Mouse (Mus musculus): ENCODE results near the gene Olfr1394. TPM values are rescaled to one million over a fixed set of nuclear protein-coding genes. Genes with fewer than 3 reads are reported as not detected.
"Not testable (repeated sequence)": the region's sequence is repeated elsewhere in the genome, so short reads cannot be mapped to it uniquely, and the experiment has no call there.

Gene Olfr1394
- polyA plus RNA-seq, 1 experiment from 2014 or later, result not detected

GRCm38 (mm10) chr11:49124169-49124568 is 30.0 kb upstream of the Olfr1394 start:
- Histone ChIP-seq H3K4me2 (ENCODE audit: low read depth) (no peak overlapping the region), H3K4me3 (ENCODE audit: low read depth, low read length) (no peak overlapping the region), H3K27ac (ENCODE audit: low read depth, low read length) (no peak overlapping the region), H3K36me3 (ENCODE audit: control insufficient read depth, insufficient read depth, low read length) (no peaks in the 10 kb centered on the region), H3K27me3 (ENCODE audit: control insufficient read depth, insufficient read depth, low read length) (no peaks in the 10 kb centered on the region), H3K4me1 (ENCODE audit: control insufficient read depth, insufficient read depth, low read length) (no peaks in the 10 kb centered on the region), H3K9me3 (ENCODE audit: control insufficient read depth, low read length) (no peaks in the 10 kb centered on the region), H3K9ac (ENCODE audit: low read length) (no peak overlapping the region)
- 92% methylated on average over 2 of the region's 2 CpGs for WGBS
- DNase-seq (ENCODE audit: low spot score) (no peak), ATAC-seq (ENCODE audit: insufficient read depth, low FRiP score, low TSS enrichment) (no peak)

- H3K4me2 ChIP-seq (ENCODE audit: low read depth), result no peak within 1 kb of the TSS
- no peaks in the 10 kb centered on the region for H3K9me3 ChIP-seq (ENCODE audit: control insufficient read depth, low read length)
- no peaks in the 10 kb centered on the region for H3K4me1 ChIP-seq (ENCODE audit: control insufficient read depth, insufficient read depth, low read length)
- ATAC-seq (ENCODE audit: insufficient read depth, low FRiP score, low TSS enrichment) (no peak), DNase-seq (ENCODE audit: low spot score) (no peak)
- H3K4me3 ChIP-seq (ENCODE audit: low read depth, low read length), result no peak within 1 kb of the TSS
- WGBS, result 93% methylated on average over 6 of the region's 6 CpGs
- H3K36me3 ChIP-seq (ENCODE audit: control insufficient read depth, insufficient read depth, low read length), result no peaks in the 10 kb centered on the region
- no peaks in the 10 kb centered on the region for H3K27me3 ChIP-seq (ENCODE audit: control insufficient read depth, insufficient read depth, low read length)
- H3K27ac ChIP-seq (ENCODE audit: low read depth, low read length), result no peak within 1 kb of the TSS
- H3K9ac ChIP-seq (ENCODE audit: low read length), result no peak within 1 kb of the TSS
These were observed 12.2 kb upstream of the Olfr1394 start, which contains the start of gene Olfr1395 for GRCm38 (mm10) chr11:49141974-49142373. Olfr1395 (plus strand) TSS chr11:49142274.

DNA sequence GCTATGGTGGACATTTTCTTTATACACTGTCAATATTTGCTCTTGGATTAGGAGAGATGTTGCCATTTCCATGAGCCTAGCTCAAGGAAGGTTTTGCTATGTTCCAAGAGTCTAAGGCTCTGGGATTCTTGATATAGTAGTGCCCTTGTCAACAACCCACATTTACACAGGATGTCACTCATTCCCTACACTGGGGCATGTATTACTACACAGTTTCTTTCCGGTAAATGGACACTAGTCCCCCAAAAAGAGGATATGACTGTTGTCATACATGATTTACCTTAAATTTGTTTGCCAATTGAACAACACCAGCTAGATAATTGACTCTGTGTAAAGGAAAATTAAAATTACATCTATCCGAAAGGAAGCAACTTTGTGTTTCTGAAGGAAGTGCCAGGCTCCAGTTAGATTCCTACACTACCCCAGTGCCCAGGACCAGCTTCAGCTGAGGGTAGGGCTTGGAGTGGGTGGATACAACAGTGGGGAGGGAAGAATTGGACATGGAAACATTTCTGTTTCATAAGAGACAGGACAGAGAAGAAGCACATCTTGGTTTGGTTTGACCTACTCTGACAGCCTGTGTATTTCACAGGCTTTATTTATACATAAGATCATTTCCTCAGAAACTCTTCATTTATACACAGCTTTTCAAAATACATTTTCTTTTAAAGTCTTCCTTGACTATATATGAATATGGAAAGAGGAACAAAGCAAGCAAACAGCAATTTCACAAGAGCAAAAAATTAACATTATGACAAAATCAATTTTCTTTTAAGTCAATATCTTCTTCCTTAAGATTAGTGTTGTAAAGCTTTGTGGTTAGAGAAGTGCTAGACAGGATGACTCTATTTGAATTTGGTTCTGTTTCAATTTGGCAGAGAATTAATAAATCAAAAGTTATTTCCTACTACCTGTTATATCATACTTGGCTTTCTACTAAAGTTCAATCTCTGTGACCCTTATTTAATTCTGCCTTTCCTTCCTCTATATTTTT is 2.9 kb downstream of the Olfr1394 start:
- Histone ChIP-seq H3K4me2 (ENCODE audit: low read depth) (no peak overlapping the region), H3K9me3 (ENCODE audit: control insufficient read depth, low read length) (no peaks in the 10 kb centered on the region), H3K36me3 (ENCODE audit: control insufficient read depth, insufficient read depth, low read length) (no peaks in the 10 kb centered on the region), H3K27me3 (ENCODE audit: control insufficient read depth, insufficient read depth, low read length) (no peaks in the 10 kb centered on the region), H3K9ac (ENCODE audit: low read length) (no peak overlapping the region), H3K4me1 (ENCODE audit: control insufficient read depth, insufficient read depth, low read length) (no peaks in the 10 kb centered on the region), H3K4me3 (ENCODE audit: low read depth, low read length) (no peak overlapping the region), H3K27ac (ENCODE audit: low read depth, low read length) (no peak overlapping the region)
- 93% methylated on average over 2 of the region's 2 CpGs for WGBS
- DNase-seq (ENCODE audit: low spot score) (no peak), ATAC-seq (ENCODE audit: insufficient read depth, low FRiP score, low TSS enrichment) (no peak)

DNA sequence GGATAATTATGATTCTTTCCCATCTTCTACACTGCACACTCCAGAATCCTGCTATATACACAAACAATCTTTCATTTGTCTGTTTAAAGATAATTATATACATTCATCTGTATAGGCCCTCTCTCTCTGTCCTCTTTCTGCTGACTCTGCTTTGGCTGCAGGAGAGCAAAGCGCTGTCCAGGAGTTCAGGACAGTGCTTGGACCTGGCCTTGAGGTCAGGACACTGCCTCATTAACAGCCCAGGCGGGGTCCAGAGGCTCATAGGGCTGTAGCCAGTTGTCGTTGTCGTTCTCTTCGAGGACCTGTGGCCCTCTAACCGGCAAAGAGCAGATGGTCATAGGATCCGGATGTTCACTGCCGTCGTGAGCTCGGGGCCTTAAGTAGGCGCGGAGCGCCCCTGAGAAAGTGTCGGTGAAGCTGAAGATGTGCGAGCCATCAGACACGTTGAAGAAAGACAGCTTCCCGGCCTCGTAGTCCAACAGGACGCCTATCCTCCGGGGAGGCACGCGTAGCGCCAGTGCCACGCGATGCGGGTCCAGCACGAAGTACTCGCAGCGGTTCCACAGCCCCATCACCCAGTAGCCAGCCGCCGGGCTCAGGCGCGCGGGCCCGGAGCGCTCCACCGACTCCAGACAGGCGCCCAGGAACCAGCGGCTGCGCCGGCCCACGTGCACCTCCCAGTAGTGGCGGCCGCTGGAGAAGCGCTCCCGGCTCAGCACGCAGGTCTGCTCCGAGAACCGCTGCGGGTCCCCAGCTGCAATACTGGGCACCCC is 14.8 kb downstream of the Olfr1394 start:
- H3K9ac ChIP-seq (ENCODE audit: low read length), result peak overlapping the region; percentile 39; the same call in 1 of the 2 replicates
- ATAC-seq (ENCODE audit: insufficient read depth, low FRiP score, low TSS enrichment) (peak; percentile 55), DNase-seq (ENCODE audit: low spot score) (peak; percentile 40)
- H3K27ac ChIP-seq (ENCODE audit: low read depth, low read length), result no peak overlapping the region
- H3K36me3 ChIP-seq (ENCODE audit: control insufficient read depth, insufficient read depth, low read length), result no peaks in the 10 kb centered on the region
- H3K4me1 ChIP-seq (ENCODE audit: control insufficient read depth, insufficient read depth, low read length), result no peaks in the 10 kb centered on the region
- peaks cover 11% of the 10 kb centered on the region; the same call in 1 of the 2 replicates for H3K27me3 ChIP-seq (ENCODE audit: control insufficient read depth, insufficient read depth, low read length)
- 6% methylated on average over 49 of the region's 50 CpGs for WGBS
- H3K4me2 ChIP-seq (ENCODE audit: low read depth), result peak overlapping the region; percentile 63
- H3K9me3 ChIP-seq (ENCODE audit: control insufficient read depth, low read length), result no peaks in the 10 kb centered on the region
- H3K4me3 ChIP-seq (ENCODE audit: low read depth, low read length), result peak overlapping the region; percentile 31

DNA sequence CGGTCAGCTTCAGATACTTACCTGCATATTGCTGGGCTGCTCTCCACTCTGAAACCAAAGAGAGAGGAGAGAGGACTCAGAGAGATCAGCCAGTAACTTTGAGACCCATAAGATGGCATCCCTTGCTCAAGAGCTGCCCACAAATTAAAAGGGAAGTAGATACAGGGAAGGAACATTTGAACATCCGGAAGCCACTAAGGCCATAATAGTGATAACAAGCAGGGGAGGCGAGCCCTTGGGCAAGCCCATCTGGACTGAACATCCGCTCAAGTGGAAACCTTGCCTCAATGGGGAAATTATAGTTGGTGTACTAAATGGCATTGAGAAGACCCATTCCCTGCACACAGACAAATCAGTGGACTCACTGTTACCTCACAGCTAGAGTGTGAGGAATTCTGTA is 16.4 kb downstream of the Olfr1394 start:
- ATAC-seq (ENCODE audit: insufficient read depth, low FRiP score, low TSS enrichment) (no peak), DNase-seq (ENCODE audit: low spot score) (no peak)
- no peaks in the 10 kb centered on the region for H3K36me3 ChIP-seq (ENCODE audit: control insufficient read depth, insufficient read depth, low read length)
- no peak overlapping the region for H3K27ac ChIP-seq (ENCODE audit: low read depth, low read length)
- no peak overlapping the region for H3K4me2 ChIP-seq (ENCODE audit: low read depth)
- 91% methylated on average over 4 of the region's 4 CpGs for WGBS
- H3K4me1 ChIP-seq (ENCODE audit: control insufficient read depth, insufficient read depth, low read length), result no peaks in the 10 kb centered on the region
- no peak overlapping the region for H3K9ac ChIP-seq (ENCODE audit: low read length)
- H3K27me3 ChIP-seq (ENCODE audit: control insufficient read depth, insufficient read depth, low read length), result peaks cover 11% of the 10 kb centered on the region; the same call in 1 of the 2 replicates
- H3K4me3 ChIP-seq (ENCODE audit: low read depth, low read length), result no peak overlapping the region
- H3K9me3 ChIP-seq (ENCODE audit: control insufficient read depth, low read length), result no peaks in the 10 kb centered on the region

- Histone ChIP-seq H3K27ac (ENCODE audit: low read depth, low read length) (no peak overlapping the region), H3K4me3 (ENCODE audit: low read depth, low read length) (no peak overlapping the region), H3K9ac (ENCODE audit: low read length) (no peak overlapping the region), H3K36me3 (ENCODE audit: control insufficient read depth, insufficient read depth, low read length) (no peaks in the 10 kb centered on the region), H3K4me1 (ENCODE audit: control insufficient read depth, insufficient read depth, low read length) (no peaks in the 10 kb centered on the region), H3K27me3 (ENCODE audit: control insufficient read depth, insufficient read depth, low read length) (no peaks in the 10 kb centered on the region), H3K4me2 (ENCODE audit: low read depth) (no peak overlapping the region), H3K9me3 (ENCODE audit: control insufficient read depth, low read length) (no peaks in the 10 kb centered on the region)
- DNase-seq (ENCODE audit: low spot score) (no peak), ATAC-seq (ENCODE audit: insufficient read depth, low FRiP score, low TSS enrichment) (no peak)
- 88% methylated on average over 8 of the region's 8 CpGs for WGBS
These were observed 21.2 kb downstream of the Olfr1394 start for GRCm38 (mm10) chr11:49175345-49175744.

DNA sequence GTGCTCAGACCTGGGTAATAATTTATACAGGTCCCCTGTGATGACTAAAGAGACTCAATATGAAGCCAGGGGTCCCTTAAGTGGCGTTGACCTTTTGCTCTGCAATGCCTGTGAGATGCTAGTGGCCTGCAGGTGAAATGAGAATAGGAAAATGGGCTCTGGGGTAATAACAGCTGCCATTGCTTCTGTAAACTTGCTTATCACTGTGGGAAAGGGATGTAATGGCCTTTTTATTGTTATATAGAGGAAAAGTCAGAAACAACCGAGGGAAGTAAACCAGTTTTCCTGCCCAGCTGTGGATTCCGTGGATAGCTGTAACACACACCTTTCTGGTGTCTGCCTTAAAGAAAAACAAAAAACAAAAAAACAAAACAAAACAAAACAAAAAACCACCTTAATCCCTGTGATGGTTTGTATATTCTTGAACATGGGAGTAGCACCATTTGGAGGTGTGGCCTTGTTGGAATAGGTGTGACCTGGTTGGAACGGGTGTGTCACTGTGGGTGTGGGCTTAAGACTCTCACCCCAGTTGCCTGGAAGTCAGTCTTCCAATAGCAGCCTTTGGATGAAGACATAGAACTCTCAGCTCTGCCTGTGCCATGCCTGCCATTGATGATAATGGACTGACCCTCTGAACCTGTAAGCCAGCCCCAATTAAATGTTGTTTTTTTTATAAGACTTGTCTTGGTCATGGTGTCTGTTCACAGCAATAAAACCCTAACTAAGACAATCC is 22.0 kb downstream of the Olfr1394 start:
- H3K4me3 ChIP-seq (ENCODE audit: low read depth, low read length); H3K9me3 ChIP-seq (ENCODE audit: control insufficient read depth, low read length); H3K36me3 ChIP-seq (ENCODE audit: control insufficient read depth, insufficient read depth, low read length); H3K4me2 ChIP-seq (ENCODE audit: low read depth); H3K4me1 ChIP-seq (ENCODE audit: control insufficient read depth, insufficient read depth, low read length); ATAC-seq (ENCODE audit: insufficient read depth, low FRiP score, low TSS enrichment); H3K9ac ChIP-seq (ENCODE audit: low read length); DNase-seq (ENCODE audit: low spot score); H3K27ac ChIP-seq (ENCODE audit: low read depth, low read length); H3K27me3 ChIP-seq (ENCODE audit: control insufficient read depth, insufficient read depth, low read length): not testable (repeated sequence)
- WGBS, result 68% methylated on average over 4 of the region's 4 CpGs

DNA sequence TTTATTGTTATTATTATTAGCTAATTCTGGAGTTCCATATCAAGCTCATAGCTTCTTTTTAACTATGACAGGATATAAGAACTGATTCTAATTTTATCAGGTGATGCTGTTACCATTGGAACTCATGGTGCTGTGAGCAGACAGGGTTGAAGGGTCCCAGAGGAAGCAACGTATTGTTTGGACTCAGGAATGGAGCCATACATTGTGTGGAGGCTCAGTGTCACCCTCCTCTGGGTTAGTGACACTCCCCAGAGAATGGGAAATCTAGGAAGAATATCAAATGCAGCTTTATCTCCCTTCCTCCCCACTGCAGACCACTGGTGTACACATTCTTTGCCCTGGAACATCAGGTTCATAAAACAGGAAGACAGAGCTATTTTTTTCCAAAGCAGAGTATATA is 29.0 kb downstream of the Olfr1394 start:
- WGBS, result 80% methylated on average over 1 of the region's 1 CpGs
- no peak for ATAC-seq (ENCODE audit: insufficient read depth, low FRiP score, low TSS enrichment)

More for the DNA sequence above, 29.0 kb downstream of the Olfr1394 start:
- H3K9me3 ChIP-seq (ENCODE audit: control insufficient read depth, low read length), result no peaks in the 10 kb centered on the region
- H3K27me3 ChIP-seq (ENCODE audit: control insufficient read depth, insufficient read depth, low read length), result no peaks in the 10 kb centered on the region
- no peak overlapping the region for H3K9ac ChIP-seq (ENCODE audit: low read length)
- DNase-seq (ENCODE audit: low spot score), result no peak
- H3K36me3 ChIP-seq (ENCODE audit: control insufficient read depth, insufficient read depth, low read length), result no peaks in the 10 kb centered on the region
- no peak overlapping the region for H3K4me3 ChIP-seq (ENCODE audit: low read depth, low read length)
- H3K4me2 ChIP-seq (ENCODE audit: low read depth), result no peak overlapping the region
- H3K27ac ChIP-seq (ENCODE audit: low read depth, low read length), result no peak overlapping the region
- no peaks in the 10 kb centered on the region for H3K4me1 ChIP-seq (ENCODE audit: control insufficient read depth, insufficient read depth, low read length)

Data from neural tube, embryonic 11.5 days (tissue).